Mouse (Mus musculus) testis, adult 2 months (tissue): ENCODE measurements around the gene Slc29a3.

Source experiments
- CTCF ChIP-seq: fragments of 200-500 bp; IDR thresholded peaks from 2 replicates; pipeline ENCODE4 v1.5.1; 2012; ENCODE audit warnings: low read depth, mild to moderate bottlenecking, inconsistent platforms, low read length, moderate library complexity; ENCODE audit not compliant: control insufficient read depth, insufficient read depth, insufficient replicate concordance
- POLR2A ChIP-seq: fragments of 200-500 bp; IDR thresholded peaks from 2 replicates; pipeline ENCODE4 v1.6.1; 2012; ENCODE audit warnings: low read depth, mild to moderate bottlenecking, inconsistent platforms, low read length, moderate library complexity; ENCODE audit not compliant: control insufficient read depth

DNA sequence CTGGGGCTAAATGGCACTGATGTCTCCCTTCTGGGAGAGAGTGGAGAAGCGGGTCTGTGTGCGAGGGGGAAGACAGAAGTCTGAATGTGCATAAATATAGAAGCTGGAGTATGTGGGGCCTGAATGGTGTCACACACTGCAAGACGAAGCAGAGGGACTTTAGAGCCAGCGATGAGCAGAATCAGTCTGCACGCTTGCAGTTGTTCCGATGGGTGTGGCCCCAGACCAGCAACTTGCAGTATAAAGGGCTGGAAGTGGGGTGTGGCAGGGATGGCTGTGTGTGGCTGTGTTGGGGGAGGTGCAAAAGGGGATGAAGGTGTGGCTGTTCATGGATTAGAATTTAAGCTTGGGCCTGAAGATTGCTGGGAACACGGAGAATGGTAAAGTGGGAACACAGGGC lies 16.0 kb upstream of the Slc29a3 start:
- no peak for TF ChIP-seq POLR2A
- no peak for TF ChIP-seq CTCF
